Mouse (Mus musculus) ZHBTc4 (cell line): ENCODE measurements around the gene Zap70.

Experiments
- DNase-seq: peaks from one replicate; pipeline ENCODE4 v3.0.0-alpha.2; 2011; ENCODE audit warnings: low read depth, low spot score

Gene Zap70

DNA sequence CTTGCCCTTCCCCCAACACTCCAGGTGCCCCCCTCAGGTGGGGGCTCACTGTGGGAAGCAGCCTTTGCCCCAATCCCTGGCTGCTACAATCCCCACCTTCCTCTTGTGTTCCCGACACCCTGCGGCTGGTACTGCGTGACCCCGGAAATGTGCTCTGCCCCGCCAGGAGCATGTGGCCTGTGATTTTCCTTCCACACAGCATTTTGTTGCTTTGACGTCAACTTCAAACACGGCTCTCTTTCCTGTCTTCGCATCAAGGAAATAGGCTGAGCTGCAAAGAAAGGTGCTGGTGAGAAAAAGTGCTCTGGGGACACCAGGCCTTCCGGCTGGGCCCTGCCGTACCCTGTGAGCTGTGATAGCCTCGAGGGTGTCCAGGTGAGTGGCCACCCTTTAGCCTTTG lies at the start of gene Zap70:
Gene Zap70, plus strand, starts transcription at position 231 of the 400 bp plus-strand sequence.
- DNase-seq = no peak

GRCm38 (mm10) chr1:36714311-36714710 lies 47.3 kb upstream of the Zap70 start, which contains the start of gene Actr1b:
TSS of gene Actr1b (minus strand) at chr1:36714422.
- no peak for DNase-seq

GRCm38 (mm10) chr1:36718786-36719185 lies 42.8 kb upstream of the Zap70 start:
- DNase-seq = no peak

DNA sequence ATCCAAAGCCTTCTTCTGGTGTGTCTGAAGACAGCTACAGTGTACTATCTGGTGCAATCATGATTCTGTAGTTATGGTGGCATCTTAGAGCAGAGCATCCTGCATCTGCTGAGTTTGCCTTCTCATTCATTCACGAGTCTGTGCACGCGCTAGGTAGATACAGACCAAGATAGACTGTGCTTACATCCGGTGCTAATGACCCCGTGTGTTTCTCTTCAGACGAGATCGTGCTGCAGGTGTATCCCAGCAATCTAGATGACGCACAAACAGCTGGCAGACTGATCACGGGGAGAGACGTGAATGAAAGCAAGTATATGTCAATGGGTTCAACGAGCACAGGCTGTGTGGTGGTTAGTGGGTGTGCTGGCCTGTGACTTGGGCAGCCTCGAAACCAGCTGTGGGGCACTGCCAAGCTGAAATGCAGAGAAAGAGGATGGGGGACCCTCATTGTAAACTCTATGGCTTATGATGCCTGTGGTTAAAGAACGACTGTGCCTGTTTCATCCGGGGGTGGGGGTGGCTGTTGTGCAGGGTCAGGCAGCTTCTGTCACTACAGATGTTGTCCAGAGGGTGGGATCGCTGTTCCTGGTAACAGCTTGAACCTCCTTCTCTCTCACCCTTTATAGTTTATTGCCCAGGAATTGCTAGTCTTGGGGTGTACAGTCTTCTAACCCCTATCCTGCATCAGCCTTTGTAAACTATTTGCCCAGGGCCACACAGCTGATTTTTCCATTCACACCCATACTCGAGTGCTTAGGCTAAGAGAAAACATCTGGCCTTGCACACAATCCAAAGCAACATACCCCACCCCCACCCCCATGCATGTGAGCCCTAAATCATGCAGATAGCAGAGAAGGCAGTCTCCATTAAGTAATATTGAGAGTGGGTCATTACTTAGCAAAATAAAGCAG lies 38.2 kb upstream of the Zap70 start:
- DNase-seq = no peak

- DNase-seq = no peak
Measured at GRCm38 (mm10) chr1:36724057-36724431, 37.6 kb upstream of the Zap70 start.

DNA sequence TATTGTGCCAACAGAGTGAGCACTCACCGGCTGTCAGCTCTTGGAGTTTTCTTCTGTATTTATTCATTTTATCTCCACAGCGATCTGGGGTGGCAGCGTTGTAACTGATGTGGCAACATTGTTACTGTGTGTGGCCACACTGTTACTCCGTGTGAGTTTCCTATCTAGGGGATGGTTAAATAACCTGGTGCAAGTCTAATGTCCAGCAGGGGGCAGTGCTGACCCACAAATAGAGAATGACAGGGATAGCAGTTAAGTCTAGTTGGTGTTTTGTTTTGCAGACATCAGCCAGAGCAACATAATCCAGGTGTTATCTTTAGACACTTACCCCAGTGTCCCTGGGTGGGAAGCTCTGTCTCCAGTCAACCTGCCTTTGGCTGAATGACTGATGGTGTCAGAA lies 24.3 kb upstream of the Zap70 start:
- DNase-seq = peak; percentile 89

DNA sequence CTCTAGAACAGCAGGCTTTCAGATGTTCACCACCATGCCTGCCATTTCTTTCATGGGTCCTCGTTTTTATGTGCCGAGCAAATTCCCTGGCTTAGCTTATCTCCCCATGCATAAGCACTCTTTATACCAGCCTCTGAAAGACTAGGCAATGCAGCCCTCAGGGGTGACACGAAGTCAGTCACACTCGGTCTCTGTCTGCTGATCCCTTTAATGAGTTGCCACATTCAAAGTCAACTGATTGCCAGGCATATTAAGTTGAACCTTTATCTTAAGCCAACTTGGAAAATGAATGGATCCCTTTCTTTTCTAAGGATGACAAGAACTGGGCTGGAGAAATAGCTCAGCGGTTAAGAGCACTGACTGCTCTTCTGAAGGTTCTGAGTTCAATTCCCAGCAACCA lies 22.4 kb upstream of the Zap70 start:
- no peak for DNase-seq

GRCm38 (mm10) chr1:36743046-36743445 lies 18.6 kb upstream of the Zap70 start:
- DNase-seq = no peak

- peak; percentile 86 for DNase-seq
Measured at GRCm38 (mm10) chr1:36744268-36744944, 17.2 kb upstream of the Zap70 start.

DNA sequence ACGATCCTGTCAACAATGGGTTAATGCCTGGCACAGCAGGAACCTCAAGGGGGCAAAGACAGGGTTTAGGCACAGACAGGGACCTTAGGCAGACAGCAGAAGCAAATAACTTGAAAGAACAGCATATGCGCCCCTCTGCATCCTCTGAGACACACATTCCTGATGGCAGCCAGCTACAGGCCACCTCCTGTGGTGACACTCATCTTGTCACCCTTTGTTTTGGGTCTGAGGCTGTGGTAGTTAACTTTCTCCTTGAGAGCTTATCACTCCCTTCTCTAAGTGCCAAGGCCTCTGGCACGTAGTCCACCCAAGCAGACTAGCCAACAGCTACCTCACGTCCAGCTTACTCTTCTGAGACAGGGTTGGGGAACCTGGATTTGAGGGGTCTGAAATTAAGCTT lies 15.9 kb upstream of the Zap70 start:
- DNase-seq = peak; percentile 56

DNA sequence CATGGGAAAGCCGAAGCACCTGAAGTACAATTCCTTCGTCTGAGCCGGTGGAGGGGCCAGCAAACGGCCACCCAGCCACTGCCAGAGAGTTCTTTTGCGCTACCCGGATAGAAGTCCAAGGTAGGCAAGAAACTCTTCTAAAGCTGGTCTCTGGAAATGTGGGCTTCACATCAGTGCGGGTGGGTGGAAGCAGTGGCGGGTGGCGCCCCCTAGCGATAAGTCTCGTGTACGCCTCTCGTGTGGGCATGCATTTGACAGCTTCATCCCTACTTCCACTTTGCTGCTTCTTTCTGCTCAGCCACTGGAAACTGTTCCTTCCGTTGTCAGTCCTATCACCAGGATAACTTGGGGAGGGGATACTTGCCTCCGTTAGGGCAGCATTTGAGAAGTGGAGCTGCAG lies 15.1 kb upstream of the Zap70 start:
- DNase-seq = peak; percentile 74

GRCm38 (mm10) chr1:36753932-36754675 lies 7.5 kb upstream of the Zap70 start:
- no peak for DNase-seq

DNA sequence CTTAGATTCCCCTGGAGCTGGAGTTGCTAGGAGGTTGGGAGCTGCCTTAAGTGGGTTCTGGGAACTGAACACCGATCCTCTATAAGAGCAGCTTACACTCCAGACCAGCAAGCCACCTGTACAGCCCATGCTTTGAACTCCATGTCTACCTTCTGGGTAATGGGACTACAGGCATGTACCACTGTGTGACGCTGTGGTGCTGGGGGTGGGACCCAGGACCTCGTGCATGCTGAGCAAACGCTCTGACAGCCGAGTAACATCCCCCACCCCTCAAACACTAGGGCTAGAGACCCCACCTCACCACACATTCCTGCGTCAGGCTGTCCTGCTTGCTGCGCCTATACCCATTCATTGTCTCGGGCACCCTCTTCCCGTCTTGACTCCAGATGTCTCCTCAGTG lies 3.0 kb upstream of the Zap70 start:
- peak; percentile 52 for DNase-seq

DNA sequence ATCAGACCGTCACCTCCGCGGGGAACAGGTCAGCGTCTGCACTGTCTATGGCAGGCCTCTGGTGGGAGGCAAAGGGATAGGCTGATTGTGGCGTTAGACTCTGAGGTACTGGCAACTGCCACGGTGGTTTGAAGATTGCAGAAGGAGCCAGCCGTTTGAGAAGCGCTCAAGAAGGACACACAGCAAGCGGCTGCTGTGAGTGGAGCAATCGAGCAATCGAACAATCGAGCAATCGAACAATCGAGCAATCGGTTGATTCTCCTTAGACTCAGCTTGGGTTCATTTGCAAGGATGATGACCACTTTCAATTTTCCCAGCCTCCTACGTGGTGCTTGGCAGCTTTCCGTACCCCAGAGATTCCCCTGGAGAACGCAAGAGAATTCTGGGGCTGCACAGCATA lies 2.5 kb upstream of the Zap70 start:
- DNase-seq = peak; percentile 61

DNA sequence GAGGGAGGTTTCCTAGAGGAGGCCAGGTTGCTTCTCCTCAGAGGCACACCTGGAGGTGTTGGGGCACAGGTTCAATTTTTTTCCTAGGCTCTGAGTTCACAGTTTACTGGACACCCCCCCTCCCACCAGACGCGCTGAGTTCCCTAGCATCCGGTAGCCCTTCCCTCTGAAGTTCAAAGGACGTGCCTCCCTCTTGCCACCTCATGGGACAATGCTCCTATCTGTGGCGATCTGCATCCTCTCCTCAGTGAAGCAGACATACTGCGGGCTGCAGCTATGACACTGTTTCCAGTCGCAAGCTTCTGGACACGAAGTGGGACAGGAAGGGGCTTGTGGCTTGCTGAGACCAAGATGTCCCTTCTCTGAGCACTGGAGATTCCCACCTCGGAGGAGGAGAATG lies 1.2 kb upstream of the Zap70 start:
- DNase-seq = no peak

DNA sequence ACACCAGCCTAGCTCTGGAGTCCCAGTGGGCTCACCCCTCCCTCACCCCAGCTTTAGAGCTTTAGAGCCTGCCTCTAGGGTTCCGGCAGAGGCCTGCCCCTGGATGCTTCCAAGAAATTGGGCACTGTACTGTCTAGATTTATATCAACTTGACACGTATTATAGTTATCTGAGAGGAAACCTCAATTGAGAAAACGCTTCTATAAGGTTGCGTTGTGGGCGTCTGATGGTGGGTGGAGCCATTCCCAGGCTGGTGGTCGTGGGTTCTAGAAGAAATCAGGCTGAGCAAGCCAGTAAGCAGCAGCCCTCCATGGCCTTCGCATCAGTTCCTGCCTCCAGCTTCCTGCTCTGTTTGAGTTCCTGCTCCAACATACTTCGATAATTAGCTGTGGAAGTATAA lies 537 bp upstream of the Zap70 start:
- no peak for DNase-seq

DNA sequence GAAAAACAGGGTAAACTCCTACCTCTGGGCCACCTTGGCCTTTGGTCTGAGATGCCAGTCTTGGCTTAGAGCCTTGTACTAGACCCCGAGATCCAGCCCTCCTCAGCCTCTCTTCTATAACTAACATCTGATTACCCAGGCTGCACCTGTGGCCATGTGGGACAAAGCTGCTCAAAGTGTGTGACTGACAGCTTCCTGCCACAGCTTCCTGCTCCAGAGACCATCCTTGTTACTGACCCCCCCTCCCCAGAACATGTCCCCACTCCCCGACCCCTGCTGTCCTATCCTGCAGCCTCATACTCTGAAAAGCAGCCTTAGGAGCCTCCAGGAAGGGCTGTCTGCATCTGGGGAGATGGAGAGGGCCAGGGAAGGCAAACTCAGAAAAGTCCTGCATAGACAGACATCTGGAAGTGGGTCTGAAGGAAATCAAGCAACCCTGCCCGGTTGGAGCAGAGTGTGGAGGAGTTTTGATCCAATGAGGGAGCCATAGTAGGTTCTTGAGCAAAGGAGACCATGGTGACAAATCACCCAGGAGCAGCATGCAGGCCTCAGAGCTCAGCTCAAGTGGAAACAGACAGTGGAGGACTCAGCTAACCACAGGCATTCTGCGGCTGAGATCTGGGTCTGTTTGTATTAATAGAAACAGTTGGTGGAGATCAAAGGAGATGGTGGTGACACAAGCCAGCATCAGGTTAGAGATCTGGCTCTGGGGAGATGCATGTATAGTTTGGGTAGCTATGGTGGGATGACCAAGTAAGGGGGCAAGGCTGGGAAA lies 5.0 kb downstream of the Zap70 start:
- DNase-seq = no peak

DNA sequence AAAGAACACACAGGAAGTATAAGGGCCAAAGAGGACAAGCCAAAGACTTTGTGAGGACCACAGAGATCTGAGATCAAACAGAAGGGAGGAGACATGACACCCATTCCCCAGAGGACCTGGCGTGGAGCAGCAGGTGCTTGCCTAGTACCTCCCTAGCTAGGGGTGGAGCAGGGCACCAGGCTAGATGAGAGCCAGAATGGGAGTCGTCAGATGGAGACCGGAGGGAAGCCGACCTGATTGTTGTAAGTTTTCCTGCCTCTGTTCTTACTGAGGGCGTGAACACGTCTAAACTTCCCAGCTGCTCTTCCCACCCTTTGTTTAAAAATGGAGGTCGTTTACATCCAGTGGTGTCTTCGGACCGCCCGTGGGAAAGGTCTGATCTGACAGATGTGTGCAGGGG lies 5.7 kb downstream of the Zap70 start:
- DNase-seq = peak; percentile 75

- no peak for DNase-seq
Measured at GRCm38 (mm10) chr1:36768786-36769185, 7.2 kb downstream of the Zap70 start.

DNA sequence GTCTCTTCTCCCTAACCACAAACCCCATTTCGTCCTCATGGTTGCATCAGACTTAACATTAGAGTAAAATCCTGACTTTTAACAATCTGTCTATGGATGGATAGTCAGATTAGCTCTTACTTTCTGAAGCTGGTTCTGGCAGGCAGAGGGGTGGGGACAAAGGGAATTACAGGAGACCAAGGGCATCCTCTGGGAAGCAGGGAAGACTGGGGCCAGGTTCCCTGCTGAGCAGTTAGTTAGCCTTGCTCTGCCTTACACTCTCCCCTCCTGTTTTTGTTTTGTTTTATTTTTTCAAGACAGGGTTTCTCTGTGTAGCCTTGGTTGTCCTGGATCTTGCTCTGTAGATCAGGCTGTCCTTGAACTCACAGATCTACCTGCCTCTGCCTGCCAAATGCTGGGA lies 8.4 kb downstream of the Zap70 start:
- DNase-seq = peak; percentile 78

- peak; percentile 94 for DNase-seq
Measured at GRCm38 (mm10) chr1:36770998-36771397, 9.4 kb downstream of the Zap70 start.
